Mouse (Mus musculus) layer of hippocampus, adult 8-10 months (tissue): ENCODE results near the gene Scfd2. TPM values are rescaled to one million over a fixed set of nuclear protein-coding genes. Genes with fewer than 3 reads are reported as not detected.

Experiments used
- DNase-seq, 2 experiments: peaks; one replicate each; pipeline ENCODE4 v3.0.0; 2022; ENCODE audit warnings: low spot score in 2 of 2
- total RNA-seq, 4 experiments: library from RNA; stranded (reverse); gene quantifications; 2 replicates each; pipeline ENCODE4 v1.2.4; 2022

The Scfd2 gene
- total RNA-seq, 4 experiments from 2014 or later: 25.1 to 31.7 (median 28.8) TPM

DNA sequence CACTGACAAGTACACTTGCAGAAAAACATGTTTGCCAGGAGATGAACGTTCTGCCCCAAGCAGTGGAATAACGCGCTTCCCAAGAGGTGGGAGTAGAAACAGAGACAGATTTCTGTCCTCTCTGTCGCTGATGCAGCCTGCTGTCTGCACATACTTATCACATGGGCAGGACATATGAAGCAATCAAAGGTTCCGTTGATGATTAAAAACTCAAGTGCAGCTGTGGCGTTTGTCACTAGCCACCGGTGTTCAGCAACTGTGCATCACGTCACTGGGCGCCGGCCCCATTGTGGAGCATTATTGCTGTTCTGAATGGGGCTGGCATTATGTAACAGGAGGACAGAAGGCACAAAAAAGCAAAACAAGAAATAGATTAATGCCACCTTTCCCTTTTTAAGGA lies 348.4 kb downstream of the Scfd2 start:
- peak in 1 of 2 experiments; percentile 63 for DNase-seq

DNA sequence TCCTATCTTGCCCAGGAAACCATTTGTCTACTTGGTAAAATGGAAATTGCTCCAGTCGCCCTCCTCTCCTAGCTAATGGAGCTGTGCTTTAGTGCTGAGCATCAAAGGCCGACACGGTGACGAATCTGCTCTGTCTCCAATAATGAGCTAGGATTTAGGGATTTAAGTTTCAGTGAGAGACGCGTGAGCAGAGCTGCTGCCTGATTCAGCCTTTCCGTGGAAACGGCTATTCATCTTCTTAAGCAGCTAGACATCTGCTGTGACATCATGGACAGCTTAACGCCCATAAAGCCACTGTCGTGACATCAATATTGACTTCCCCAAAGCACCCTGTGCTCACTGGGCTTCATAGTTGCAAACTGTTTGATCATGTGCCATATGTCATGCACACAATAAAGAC lies 351.3 kb downstream of the Scfd2 start:
- DNase-seq: no peak

DNA sequence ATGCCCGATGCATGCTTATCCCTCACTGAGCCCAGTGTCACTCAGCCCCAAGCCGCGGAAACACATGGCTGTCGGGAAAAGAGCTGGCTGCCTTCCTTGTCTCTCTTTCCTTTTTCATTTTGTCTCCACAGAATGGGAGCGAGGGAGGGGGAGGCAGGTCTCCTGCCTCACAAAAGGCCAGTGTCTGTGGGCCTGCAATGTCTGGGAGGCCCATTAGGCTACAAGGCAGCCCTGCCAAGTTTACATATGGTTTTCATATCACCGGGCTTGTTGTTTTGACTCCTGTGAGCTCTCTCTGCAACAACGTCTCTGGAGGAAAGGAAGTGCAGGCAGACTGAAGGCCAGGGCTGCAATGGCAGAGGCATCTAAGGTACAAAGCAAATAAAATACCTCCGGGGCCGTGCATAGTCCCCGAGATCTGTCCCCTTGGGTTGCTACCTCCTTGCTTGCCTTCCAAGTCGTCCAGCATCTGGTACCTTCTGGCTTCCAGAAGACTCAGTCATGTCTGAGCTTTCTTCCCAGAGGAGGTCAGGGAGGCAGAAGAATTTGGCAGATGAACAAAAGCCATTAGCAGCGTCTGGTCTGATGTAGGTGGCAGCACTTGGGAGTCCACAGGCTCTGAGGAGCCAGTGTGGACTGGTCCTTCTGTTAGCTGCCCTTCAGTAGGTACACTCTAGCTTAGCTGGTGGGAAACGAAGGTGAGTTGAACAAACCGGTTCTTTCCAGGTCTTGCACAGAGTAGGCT lies 355.9 kb downstream of the Scfd2 start:
- no peak for DNase-seq

DNA sequence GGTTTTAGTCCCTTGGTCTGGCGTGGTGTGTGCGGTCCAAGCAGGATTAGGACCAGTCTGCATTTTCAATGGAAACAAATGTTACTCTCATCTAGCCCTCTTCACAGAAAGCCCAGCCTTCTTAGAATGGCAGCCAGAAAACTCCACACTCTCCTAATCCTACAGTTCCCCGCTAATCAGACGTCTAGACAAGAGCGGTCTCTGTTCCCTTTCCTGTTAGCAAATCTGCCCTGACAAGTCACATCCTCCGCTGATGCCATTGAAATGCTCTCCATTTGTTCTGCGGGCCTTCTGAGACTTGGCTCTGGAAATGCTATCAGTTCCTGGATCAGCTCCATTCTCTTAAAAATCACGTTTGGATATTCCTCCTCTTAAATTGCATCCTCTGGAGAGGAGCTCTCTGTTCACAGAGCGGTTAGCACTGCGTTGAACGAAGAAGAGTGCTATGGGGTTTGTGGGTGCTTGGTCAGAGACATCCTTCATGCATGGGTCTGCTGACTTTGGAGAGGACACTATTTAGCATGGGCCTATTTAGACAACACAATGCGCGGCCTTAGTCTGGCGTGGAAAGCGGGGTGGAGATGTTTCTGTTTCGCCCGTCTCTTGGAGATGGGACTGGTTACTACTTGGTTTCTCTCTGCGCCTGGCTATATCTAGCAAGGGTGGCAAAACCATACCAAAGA lies 358.3 kb downstream of the Scfd2 start:
- DNase-seq: no peak

DNA sequence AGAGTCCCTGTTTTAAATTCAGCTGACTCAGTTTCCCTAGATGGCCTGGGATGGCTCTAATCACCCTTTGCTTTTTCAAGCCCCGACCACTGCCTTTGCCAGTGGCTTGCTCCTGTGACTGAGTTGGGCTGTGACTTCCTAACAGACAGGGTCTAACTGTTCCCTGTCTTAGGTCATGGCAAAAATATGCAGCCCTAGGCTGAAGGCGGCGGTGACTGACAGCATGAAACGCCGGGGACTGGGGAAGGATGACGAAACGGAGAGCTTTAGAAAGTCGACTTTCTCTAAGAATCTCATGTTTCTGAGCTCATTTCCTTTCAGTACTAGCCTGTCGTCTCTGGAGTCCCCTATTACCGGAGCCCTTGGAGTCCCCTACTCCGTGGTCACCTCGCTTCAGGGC lies 359.4 kb downstream of the Scfd2 start:
- no peak for DNase-seq

DNA sequence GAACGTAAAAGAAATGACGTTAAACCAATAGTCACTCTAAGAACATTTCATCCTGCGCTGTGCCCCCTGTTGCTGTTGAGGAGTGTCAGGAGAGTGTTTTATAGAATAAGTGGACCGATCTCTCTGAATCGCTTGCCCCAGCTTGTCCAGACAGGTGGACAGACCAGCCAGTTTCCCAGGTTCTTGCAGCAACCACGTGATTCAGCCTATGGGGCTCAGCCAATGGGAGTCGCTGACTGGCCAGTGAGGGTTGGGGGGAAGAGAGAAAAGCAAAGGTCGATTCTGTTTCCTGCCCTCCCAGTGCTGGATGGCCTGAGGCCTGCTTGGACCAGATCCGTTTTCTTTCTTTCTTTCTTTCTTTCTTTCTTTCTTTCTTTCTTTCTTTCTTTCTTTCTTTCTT lies 359.8 kb downstream of the Scfd2 start:
- DNase-seq: no peak

DNA sequence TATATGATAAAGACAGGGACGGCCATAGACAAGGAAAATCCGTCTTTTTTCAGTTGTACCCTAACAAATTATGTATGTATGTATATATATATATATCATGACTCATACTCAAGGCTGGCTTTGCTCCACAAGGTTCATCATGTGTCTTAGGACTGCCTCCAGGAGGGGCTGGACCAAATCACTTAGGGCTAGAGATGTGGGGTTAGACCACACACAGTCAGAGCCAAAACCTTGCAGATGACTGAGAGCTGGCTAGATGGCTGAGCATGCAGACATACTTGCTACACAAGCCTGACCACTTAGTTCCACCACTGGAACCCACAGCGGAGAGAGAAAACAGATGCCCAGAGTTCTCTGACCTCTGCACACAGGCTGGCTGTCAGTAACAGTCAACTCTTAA lies 363.5 kb downstream of the Scfd2 start:
- DNase-seq: no peak

DNA sequence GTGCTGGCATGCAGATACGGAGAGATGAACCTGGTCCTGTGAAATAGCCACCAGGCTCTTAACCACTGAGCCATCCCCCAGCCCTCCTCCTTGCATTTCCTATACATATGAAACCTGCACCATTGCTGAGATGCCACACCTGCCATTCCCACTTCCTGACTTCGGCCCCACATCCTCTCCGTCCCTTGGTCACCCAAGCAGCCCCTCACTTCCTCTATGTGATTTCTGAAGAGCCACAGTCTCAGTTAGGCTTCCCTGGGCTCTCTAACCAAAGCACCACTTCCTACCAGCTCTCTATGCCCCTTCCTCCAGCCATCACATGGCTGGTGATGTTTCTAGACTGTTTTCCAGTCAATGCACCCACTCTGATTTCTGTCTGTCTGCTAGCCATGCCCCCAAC lies 364.9 kb downstream of the Scfd2 start:
- DNase-seq: no peak

DNA sequence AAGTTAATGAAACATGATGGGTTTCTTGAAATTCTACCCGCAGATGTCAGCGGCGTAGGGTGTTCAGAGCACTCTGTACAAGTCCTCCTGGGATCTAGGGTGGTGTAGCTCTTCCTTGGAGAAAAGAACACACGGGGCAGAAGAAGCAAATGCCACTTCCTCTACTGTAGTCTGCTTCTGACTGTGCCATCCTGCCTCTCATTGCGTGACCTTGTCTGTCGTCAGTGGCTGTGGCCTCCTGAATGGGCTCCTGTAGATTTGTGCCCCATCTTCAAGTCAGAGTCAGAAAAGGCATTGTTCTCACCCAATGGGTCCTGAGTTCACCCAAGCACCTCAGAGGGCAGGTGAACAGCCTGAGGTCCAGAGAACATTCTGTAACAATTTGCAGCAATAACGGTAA lies 367.0 kb downstream of the Scfd2 start:
- no peak for DNase-seq

DNA sequence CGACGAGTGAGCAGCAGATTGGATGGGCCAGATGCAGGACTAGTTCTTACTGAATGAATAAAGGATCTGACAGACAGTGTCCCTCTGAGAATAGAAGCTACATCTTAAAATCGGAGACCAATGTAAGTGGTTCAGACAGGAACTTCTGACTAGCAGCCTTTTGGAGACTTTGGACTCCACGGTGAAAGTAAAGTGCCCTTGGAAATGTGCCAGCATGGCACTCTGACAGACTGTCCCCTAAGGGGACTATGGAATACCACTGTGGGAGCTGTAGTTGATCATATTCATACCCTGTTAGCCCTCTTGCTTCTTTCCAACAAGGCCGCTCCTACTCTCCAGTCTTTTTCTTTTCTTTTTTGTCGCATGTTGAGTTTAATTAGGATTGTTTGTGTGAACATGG lies 368.4 kb downstream of the Scfd2 start:
- no peak for DNase-seq

DNA sequence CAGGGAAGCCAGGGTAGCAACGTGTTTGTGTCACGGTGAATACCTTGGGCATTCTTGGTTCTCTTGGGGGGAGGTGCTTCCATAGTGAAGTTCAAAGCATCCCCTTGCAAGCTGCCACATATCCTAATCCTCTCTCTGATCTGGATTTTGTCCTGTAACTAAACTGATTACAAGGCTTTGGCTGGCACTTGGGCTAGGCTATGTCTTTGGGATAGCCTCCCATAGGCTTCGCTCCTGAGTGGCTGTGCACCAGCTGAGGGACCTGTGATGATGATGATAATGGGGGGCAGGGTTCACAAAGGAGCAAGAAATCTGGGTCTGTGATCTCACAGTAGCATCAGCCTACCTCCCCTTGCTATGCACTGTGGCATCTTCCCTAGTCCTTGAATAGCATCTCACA lies 369.5 kb downstream of the Scfd2 start:
- no peak for DNase-seq

DNA sequence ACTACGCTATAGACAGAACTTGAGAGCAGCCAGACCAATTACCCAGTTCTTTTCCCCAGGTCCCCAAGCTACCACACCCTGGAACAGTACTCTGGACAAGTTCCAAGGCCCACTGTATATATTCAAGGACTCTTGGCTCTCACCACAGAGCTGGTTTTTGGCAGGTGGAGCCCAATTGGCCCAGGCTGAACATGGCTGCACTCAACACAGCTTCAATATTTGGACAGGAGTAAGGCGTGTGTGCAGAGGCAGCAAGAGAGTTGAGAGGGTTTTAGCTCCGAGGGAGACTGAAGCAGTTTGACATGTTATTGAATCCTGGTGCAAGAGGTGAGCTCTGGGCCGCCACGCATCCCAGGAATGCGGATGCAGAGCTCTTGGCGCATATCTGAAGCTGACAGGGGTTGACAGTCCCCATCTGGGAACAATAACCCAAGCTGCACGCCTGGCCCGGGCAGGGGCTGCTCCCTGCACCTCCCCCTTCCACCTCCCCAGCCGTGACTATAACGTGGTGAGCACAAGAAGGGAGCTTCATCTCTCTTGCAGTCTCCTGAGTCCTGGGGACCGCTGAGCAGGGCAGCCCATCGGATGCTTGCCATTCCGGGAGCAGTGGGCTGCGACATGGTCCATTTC lies 370.1 kb downstream of the Scfd2 start:
- DNase-seq: no peak

DNA sequence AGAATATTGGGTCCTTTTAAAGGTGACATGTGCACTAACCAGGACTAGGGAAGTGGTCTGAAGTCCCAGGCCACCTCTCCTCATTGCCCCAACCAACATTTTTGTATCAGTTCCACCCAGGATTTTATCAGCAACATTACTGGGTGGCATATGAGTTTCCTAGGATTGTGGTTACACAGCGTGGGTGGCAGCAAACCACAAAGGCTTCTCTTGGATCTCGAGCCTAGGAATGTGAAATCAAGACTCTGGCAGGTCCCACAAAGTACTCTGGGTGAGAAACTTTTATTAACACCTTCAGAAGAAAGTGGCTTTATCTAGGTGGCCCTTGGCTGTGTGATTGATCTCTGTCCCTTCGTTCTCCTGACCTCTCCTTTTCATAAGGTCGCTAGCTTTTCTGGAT lies 371.2 kb downstream of the Scfd2 start:
- no peak for DNase-seq

DNA sequence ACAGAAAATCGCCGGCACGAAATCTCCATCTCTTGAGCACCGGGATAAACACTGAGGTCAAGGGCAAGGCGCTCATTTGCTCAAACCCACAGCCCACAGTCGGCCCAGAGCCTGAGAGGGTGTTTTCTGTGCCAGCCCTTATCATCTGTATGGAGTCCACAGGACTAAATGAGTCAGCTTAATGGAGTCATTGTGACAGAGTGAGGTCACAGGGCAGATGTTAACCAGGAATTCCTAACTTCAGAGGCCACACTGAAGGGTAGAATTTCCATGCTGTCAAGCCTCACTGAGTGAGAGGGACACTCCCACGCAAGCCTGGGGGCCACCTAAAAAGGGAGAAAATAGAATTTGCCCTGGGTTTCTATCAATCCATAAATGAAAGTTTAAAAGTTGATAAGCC lies 371.7 kb downstream of the Scfd2 start:
- no peak for DNase-seq

DNA sequence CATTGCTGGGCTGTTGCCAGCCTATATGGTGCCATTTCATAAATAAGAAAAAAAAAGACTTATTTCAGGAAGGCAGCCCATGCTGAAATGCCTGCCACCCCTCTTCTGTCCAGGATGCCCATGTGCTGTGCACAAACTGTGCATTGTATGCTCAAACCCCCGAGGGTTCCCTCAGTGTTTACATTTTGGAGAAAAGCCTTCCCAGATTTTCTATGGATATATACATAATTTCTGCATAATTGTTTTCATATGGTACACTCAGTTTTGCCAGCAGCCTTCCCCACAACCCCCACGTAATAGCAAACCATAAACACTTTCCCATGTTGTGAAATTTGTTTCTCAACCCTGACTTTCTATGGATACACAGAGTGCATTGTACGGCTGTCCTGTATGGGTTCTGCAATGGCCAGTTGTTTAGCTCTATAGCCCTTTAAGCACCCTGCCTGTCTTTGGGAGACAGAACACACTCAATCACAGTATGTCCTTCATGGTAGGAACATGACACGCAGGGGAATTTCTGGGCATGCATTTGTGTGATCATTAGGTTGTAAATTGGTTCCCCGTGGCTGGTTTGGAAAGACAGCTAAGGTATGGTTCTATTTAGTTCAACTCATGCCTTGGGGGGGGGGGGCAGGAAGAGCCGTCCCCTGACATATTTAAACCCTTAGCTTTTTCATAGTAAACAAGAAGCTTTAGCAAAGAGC lies 372.5 kb downstream of the Scfd2 start:
- DNase-seq: no peak

DNA sequence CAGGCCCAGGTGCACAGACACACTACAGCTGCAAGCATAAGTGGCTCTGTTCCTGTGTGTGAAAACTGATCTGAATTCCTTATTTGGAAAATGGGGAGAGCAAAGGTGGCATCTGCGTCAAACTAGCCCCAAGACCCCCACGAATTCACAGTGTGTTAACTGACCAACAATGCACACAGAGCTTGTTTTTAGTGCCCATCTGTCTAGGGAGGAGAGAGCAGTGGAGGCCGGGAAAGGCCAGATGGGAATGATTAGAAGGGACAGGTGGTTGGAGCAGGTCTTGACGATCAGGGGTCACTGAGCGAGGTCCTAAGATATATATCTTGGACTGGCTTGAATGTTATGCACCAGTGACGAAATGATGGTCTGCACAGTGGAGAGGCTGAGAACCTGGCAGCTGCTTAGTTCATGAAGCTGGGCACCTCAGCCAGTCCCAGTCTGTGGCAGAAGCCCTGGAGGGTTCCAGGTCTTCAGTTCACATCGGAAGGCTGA lies 375.7 kb downstream of the Scfd2 start:
- no peak for DNase-seq

Other genes starting within 250 kb of the Scfd2 start
- gene Fip1l1, start 3.7 kb upstream of the Scfd2 start, total RNA-seq: 10 to 100 TPM; 65.1 to 71.8 (median 68.0) TPM
- gene Lnx1, start 171.2 kb upstream of the Scfd2 start, total RNA-seq: 10 to 100 TPM; 13.7 to 15.6 (median 14.6) TPM